Mouse (Mus musculus) A20 (cell line): ENCODE results near the gene Igf2bp3.
"Not testable (repeated sequence)": the region's sequence is repeated elsewhere in the genome, so short reads cannot be mapped to it uniquely, and the experiment has no call there.

Experiments
- DNase-seq: peaks from one replicate; pipeline ENCODE4 v3.0.0-alpha.2; 2011; ENCODE audit warnings: low read depth, low spot score

Igf2bp3 gene

GRCm38 (mm10) chr6:49214928-49215747, at the start of gene Igf2bp3:
Gene Igf2bp3 (minus strand): TSS chr6:49214957.
- DNase-seq = peak; percentile 93

GRCm38 (mm10) chr6:49264446-49264845, 49.7 kb upstream of the Igf2bp3 start:
- DNase-seq = not testable (repeated sequence)

- peak; percentile 97 for DNase-seq
Measured at GRCm38 (mm10) chr6:49263847-49264243, 49.1 kb upstream of the Igf2bp3 start, which contains the start of gene Tra2a. Gene Tra2a (minus strand): TSS chr6:49264033.

- peak; percentile 71 for DNase-seq
Measured at GRCm38 (mm10) chr6:49263081-49263846, 48.5 kb upstream of the Igf2bp3 start.

- DNase-seq = peak; percentile 42
Measured at GRCm38 (mm10) chr6:49262421-49262820, 47.7 kb upstream of the Igf2bp3 start.

GRCm38 (mm10) chr6:49259711-49260110, 45.0 kb upstream of the Igf2bp3 start:
- no peak for DNase-seq

GRCm38 (mm10) chr6:49257880-49258279, 43.1 kb upstream of the Igf2bp3 start:
- DNase-seq = no peak

- no peak for DNase-seq
Measured at GRCm38 (mm10) chr6:49252207-49252606, 37.5 kb upstream of the Igf2bp3 start.

- no peak for DNase-seq
Measured at GRCm38 (mm10) chr6:49251199-49251598, 36.4 kb upstream of the Igf2bp3 start.

GRCm38 (mm10) chr6:49247246-49247645, 32.5 kb upstream of the Igf2bp3 start:
- no peak for DNase-seq

GRCm38 (mm10) chr6:49242331-49242730, 27.6 kb upstream of the Igf2bp3 start:
- no peak for DNase-seq

- no peak for DNase-seq
Measured at GRCm38 (mm10) chr6:49241562-49241961, 26.8 kb upstream of the Igf2bp3 start.

GRCm38 (mm10) chr6:49236331-49236730, 21.6 kb upstream of the Igf2bp3 start:
- DNase-seq = peak; percentile 86

- DNase-seq = peak; percentile 63
Measured at GRCm38 (mm10) chr6:49233356-49233755, 18.6 kb upstream of the Igf2bp3 start.

- peak; percentile 65 for DNase-seq
Measured at GRCm38 (mm10) chr6:49228126-49228679, 13.4 kb upstream of the Igf2bp3 start.

GRCm38 (mm10) chr6:49227184-49227735, 12.5 kb upstream of the Igf2bp3 start:
- peak; percentile 72 for DNase-seq

GRCm38 (mm10) chr6:49225728-49226123, 11.0 kb upstream of the Igf2bp3 start:
- DNase-seq = no peak

- no peak for DNase-seq
Measured at GRCm38 (mm10) chr6:49224923-49225727, 10.4 kb upstream of the Igf2bp3 start.

- peak; percentile 34 for DNase-seq
Measured at GRCm38 (mm10) chr6:49221906-49222305, 7.1 kb upstream of the Igf2bp3 start.

- DNase-seq = peak; percentile 43
Measured at GRCm38 (mm10) chr6:49219920-49220604, 5.3 kb upstream of the Igf2bp3 start.
